Mouse (Mus musculus): ENCODE measurements around the gene Rtl6.

The Rtl6 gene

DNA sequence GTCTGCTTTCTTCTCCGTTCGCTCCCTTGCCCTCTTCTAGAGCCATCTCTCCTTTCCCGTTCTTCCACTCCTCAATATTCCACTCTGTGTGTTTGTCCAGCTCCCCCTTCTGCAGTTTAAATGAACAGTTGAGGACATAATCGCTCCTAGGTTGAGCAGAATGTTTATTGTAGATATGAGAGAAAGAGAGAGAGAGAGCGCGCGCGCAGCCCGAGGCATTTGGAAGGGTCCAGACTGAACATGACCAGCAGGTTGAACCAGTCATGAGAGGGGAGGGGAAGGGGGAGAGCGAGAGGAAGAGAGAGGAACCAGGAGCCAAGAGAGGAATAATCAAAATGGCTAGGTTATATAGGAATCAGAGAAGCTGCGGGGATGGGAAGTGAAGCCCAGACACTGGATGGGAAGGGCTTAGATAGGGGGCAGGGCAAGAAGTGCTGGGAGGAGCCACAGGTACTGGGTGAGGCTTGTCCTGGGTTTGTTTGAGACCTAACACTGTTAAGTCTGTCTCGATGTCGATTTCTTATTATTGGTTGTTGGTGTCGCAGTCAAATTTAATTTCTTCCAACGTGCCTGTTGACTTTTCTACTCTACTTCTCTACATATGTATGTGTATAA is 18.5 kb downstream of the Rtl6 start:
- intact Hi-C loops (cut with DNase I), result no loop called here

DNA sequence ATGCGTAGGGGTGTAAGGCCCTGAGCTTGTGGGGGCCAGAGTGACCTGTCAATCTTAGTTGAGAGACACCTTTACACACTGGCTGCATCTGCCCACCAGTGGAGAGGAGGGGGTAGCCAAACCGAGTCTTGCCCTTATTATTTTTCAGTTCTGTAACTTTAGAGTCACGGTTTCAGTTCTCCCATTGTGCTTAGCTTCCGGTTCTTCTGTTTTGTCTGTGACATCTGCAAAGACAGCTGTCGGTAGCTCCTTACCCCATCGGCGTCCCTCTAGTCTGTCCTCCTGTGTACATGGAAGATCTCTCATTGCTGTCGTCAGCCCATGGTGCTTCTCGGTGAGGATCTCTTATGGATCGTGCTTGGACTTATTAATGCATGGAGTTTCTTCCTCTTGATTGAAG is 20.5 kb downstream of the Rtl6 start:
- intact Hi-C loops (cut with DNase I), result loop anchor here (2.0 kb wide), 1 partner anchor 78 kb away; no protein-coding TSS in a partner anchor

GRCm38 (mm10) chr15:84536611-84537010 is 21.0 kb downstream of the Rtl6 start:
- intact Hi-C loops (cut with DNase I), result loop anchor here (2.0 kb wide), 1 partner anchor 78 kb away; no protein-coding TSS in a partner anchor

GRCm38 (mm10) chr15:84535953-84536352 is 21.7 kb downstream of the Rtl6 start:
- intact Hi-C loops (cut with DNase I), result loop anchor here (2.0 kb wide), 1 partner anchor 79 kb away; no protein-coding TSS in a partner anchor

- intact Hi-C loops (cut with DNase I), result no loop called here
These were observed 25.4 kb downstream of the Rtl6 start for GRCm38 (mm10) chr15:84532211-84532610.

GRCm38 (mm10) chr15:84531535-84531934 is 26.1 kb downstream of the Rtl6 start:
- intact Hi-C loops (cut with DNase I), result no loop called here

GRCm38 (mm10) chr15:84526921-84527320 is 30.7 kb downstream of the Rtl6 start:
- intact Hi-C loops (cut with DNase I), result no loop called here

DNA sequence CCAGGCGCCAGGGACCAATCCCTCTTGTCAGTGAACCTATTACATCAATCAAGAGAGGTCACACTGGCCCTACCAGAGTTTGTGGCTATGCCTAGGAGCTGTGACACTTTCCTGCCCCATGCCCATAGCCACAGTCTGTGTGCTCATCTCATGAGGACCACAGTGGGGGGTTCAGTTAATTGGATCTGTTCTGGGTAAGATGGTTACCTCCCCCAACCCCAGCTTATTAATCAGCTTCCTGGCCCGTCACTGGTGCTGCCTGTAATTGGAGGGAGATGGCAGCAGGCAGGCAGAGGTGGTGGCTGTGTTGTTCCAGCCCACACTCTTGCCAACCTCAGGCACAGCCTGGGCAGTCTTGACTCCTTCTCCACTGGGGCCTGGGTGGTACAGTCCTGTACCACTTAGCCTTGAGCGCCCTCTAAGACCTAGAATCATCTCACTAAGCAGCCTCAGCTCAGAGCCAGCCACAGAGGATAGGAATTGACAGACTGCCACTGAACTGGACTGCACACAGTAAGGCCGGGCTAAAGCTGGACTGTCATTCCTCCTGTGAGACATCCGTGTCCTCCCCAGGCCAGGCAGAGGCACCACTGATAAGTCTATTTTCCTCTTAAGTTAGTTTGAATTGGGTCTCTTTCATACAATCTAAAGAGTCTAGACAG is 32.3 kb downstream of the Rtl6 start:
- intact Hi-C loops (cut with DNase I), result no loop called here

GRCm38 (mm10) chr15:84522953-84523689 is 34.5 kb downstream of the Rtl6 start:
- intact Hi-C loops (cut with DNase I), result no loop called here

DNA sequence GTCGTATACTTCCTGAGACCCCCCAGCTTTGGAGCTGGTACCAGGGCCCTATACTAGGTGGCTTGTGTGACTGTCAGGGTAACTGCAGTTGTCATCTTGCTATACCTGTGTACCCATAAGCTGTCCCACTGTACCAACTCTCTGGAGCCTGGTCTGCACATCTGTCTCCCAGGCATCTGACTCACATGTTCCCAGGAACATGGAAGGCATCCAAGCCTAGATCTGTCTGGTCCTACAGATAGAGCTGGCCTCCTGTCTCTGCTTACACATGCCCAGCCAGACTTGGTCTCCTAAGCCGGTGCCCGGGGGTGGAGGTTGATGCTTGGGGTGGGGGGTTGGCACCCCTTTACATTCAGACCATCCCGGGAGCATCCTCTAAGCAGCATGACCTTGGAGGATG is 36.1 kb downstream of the Rtl6 start:
- intact Hi-C loops (cut with DNase I), result no loop called here

DNA sequence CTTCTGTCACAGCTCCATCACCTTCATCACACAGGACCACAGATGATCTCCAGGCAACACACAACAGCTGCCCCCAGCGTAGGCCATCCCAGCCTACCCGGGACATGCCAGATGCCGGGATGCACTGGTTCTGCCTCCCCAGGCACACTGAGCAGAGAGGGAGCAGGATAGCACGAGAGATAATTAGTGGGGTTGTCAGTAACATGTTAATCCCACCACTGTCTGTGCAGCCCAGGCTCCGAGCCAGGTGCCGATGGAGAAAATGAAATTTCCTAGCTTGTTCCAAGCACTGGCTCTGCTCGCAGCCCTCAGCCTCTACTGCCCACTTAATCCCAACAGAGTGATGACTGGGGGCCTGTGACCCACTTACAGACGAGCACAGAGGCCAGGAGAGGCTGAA is 39.1 kb downstream of the Rtl6 start:
- intact Hi-C loops (cut with DNase I), result no loop called here

DNA sequence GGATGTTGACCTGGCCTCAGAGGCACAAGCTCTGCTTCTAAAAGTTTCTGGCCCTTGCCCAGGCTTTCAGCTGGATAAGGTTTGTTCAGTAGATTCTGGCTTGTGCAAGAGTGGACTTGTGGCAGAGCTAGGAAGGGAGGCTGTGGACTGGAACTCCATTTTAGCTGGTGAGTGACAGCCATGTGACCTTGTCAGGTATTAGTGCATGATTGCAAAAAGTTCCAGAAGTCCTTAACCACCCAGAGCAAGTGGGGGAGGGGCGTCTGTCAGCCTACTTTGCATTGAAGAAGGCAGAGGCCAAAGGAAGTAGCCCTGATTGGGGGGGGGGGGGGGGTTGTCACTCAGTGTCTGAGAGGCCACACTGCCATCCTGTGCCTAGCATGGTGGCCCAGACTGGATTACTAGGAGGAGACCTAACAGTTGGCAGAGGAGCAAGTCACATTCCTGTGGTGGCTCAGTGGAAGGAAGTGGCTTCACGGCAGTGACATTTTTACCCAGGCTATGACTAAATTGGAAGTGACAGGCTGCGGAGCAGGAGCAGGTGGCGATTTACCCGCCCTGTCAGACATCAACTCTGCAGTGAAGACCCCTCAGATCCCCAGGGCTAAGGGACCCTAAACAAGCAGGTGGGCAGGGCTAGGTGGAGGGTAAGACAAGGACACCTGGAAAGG is 44.9 kb downstream of the Rtl6 start:
- intact Hi-C loops (cut with DNase I), result no loop called here

- intact Hi-C loops (cut with DNase I), result no loop called here
These were observed 47.6 kb downstream of the Rtl6 start for GRCm38 (mm10) chr15:84509981-84510380.

DNA sequence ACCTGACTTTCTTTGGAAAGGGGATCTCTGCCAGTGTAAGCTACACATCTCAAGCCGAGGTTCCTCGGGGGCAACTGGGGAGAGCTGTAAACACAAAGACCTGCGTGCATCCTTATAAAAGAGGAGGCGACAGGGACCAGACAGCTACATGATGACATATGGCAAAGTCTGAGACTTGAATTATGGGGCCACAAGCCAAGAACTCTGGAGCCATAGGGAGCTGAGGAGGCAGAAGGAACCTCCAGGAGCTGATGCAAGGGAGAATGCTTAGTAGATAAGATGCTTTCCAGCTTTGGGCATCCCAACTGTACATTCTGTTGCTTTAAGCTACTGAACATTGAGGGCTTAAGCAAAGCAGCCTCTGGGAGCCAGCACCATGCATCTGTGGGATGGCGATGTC is 48.5 kb downstream of the Rtl6 start:
- intact Hi-C loops (cut with DNase I), result no loop called here

DNA sequence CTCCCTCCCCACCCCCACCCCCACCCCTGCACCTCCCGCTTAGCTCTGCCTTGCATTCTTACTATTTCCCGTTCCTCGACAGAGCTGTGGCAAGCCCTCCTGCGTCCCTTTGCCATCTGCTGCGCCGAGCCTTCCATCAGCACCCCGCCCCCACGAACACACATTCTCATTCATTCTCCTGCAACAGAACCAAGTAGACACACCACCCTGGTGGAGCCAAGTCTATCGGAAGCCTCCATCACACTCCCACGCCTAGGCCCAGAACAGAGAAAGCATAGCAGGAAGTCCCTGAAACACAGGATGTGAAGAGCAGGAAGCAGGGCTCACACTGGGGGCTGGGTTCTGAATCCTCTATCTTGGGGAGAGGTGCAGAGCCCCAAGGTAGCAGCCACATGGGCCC is 51.6 kb downstream of the Rtl6 start:
- intact Hi-C loops (cut with DNase I), result no loop called here

DNA sequence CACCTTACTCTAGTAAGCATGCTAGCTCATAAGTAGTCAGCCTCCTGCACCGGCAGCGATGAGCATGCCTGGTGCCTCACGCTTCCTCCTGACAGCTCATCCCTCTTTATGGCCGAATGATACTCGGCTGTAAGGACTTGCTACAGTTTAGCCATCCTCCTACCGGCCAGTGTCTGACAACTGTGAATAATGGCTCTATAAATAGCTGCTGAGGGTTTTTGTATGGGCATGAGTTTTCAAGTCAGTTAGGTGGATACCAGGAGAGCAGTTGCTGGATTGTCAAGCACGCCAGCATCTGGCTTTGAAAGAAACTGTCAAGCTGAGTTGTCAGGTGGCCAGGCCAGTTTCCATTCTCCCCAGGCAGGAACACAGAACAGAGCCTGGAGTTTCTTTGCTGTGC is 52.7 kb downstream of the Rtl6 start:
- intact Hi-C loops (cut with DNase I), result no loop called here
